Mouse (Mus musculus): ENCODE measurements around the gene Rad50.
A peak's percentile ranks its signal among the peaks of the same experiment; 100 is the strongest.

Gene Rad50

GRCm38 (mm10) chr11:53706934-53707717 is at the start of gene Rad50:
Gene Rad50, minus strand, starts transcription at chr11:53707319.
- DNase-seq = peak; percentile 89 to 93

- DNase-seq = no peak
Measured at GRCm38 (mm10) chr11:53755011-53755595, 48.0 kb upstream of the Rad50 start.

- no peak for DNase-seq
Measured at GRCm38 (mm10) chr11:53749716-53750352, 42.7 kb upstream of the Rad50 start.

- no peak for DNase-seq
Measured at GRCm38 (mm10) chr11:53749306-53749705, 42.2 kb upstream of the Rad50 start.

- DNase-seq = no peak
Measured at GRCm38 (mm10) chr11:53748614-53749013, 41.5 kb upstream of the Rad50 start.

GRCm38 (mm10) chr11:53747985-53748384 is 40.9 kb upstream of the Rad50 start:
- no peak for DNase-seq

GRCm38 (mm10) chr11:53745260-53745659 is 38.1 kb upstream of the Rad50 start:
- DNase-seq = no peak

GRCm38 (mm10) chr11:53742353-53742752 is 35.2 kb upstream of the Rad50 start:
- no peak for DNase-seq

- peak; percentile 54 to 62 for DNase-seq
Measured at GRCm38 (mm10) chr11:53737573-53737946, 30.4 kb upstream of the Rad50 start.

GRCm38 (mm10) chr11:53736771-53737572 is 29.9 kb upstream of the Rad50 start:
- DNase-seq = peak; percentile 71 to 83

- DNase-seq = peak; percentile 36 to 37
Measured at GRCm38 (mm10) chr11:53735682-53736245, 28.6 kb upstream of the Rad50 start.

GRCm38 (mm10) chr11:53734970-53735681 is 28.0 kb upstream of the Rad50 start:
- DNase-seq = no peak

- no peak for DNase-seq
Measured at GRCm38 (mm10) chr11:53734431-53734830, 27.3 kb upstream of the Rad50 start.

- DNase-seq = no peak
Measured at GRCm38 (mm10) chr11:53733824-53734223, 26.7 kb upstream of the Rad50 start.

- no peak for DNase-seq
Measured at GRCm38 (mm10) chr11:53732244-53732643, 25.1 kb upstream of the Rad50 start.

GRCm38 (mm10) chr11:53731457-53731856 is 24.3 kb upstream of the Rad50 start:
- DNase-seq = no peak

- no peak for DNase-seq
Measured at GRCm38 (mm10) chr11:53720715-53721114, 13.6 kb upstream of the Rad50 start, which contains the start of gene Il5. Gene Il5, plus strand, starts transcription at chr11:53720794.

GRCm38 (mm10) chr11:53719701-53720100 is 12.6 kb upstream of the Rad50 start:
- no peak for DNase-seq

- no peak for DNase-seq
Measured at GRCm38 (mm10) chr11:53707718-53708009, 545 bp upstream of the Rad50 start.

GRCm38 (mm10) chr11:53706236-53706933 is 734 bp downstream of the Rad50 start:
- peak; percentile 5 to 38 for DNase-seq

- DNase-seq = no peak
Measured at GRCm38 (mm10) chr11:53699351-53699750, 7.8 kb downstream of the Rad50 start.

- DNase-seq = no peak
Measured at GRCm38 (mm10) chr11:53698521-53698920, 8.6 kb downstream of the Rad50 start.

Measured in kidney, adult 8-10 months (tissue).